Mouse (Mus musculus) spleen, embryonic (tissue): ENCODE results near the gene Spata13.

Experiments
- CTCF ChIA-PET: fragments of 350-600 bp; sonication (Branson Sonifier 250); formaldehyde crosslinking; loops from one replicate; lab custom pipeline; 2022; lab: Charles Lee

Gene Spata13

DNA sequence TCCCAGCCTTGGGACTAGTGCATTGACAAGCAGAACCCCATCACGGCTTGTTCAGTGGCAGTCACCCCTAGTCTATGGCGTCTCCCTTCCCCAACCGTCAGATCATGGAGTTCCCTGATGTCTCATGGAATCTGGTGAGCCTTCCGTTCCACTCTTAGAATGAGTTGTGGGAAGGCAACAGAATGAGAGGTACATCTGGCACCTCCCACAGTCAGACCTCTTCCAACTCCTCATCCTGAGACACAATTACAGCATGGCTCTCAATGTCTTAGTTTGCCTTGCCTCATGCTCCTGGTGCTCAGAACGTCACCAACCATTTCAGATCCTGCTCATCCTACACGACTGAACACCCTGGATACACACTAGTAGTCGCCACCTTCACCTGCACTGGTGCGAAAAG, 142.7 kb downstream of the Spata13 start:
- CTCF ChIA-PET, result no interaction called here

DNA sequence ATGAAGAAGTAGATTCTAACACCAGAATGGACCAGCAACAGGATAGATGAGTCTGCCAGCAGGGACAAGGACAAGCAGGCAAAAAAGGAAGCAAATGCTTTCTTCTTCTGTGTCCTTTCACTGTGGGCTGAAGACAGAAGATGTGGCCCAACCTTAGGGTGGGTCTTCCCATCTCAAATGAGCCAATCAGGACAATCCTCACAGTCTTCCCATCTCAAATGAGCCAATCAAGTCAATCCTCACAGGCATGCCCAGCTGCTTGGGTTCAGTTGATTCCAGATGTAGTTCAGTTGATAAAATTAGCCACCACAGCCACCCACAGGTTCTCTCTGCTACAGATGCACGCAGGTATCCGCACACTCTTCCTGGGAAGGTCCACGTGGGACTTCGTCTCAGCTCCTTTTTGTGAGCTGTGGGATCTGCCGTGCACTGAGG, 143.7 kb downstream of the Spata13 start:
- CTCF ChIA-PET, result interaction anchor here (0.6 kb wide), 1 partner anchor 325 kb away, joined by 3 read pairs; no protein-coding TSS in a partner anchor

GRCm38 (mm10) chr14:60779198-60779597, 145.4 kb downstream of the Spata13 start:
- CTCF ChIA-PET, result no interaction called here

DNA sequence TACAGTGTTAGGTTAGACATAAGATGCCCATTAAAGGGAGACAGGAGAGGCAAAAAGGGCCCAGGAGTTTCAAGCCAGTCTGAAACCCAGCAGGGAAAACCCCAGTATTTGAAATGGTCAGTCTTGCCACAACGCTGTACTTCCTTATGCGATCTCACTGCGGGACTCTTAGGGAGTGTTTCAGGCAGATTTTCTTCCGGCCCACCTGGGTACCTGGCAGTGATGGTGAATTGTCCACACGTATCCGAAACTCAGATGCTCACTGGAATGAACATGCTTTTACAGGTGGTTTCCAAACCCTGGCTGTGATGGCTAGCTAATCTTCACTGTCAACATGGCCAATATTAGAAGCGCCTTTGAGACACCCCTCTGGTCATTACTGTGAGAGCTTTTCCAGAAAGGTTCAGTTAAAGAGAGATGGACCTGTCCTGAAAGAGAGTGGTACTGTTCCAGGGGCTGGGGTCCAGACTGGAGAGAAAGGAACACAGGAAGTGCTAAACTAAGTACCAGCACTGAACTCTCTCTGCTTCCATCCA, 148.4 kb downstream of the Spata13 start:
- CTCF ChIA-PET, result interaction anchor here (0.6 kb wide), 1 partner anchor 271 kb away, joined by 5 read pairs; no protein-coding TSS in a partner anchor

GRCm38 (mm10) chr14:60783196-60783595, 149.4 kb downstream of the Spata13 start:
- CTCF ChIA-PET, result interaction anchor here (0.6 to 0.7 kb wide), 2 partner anchors 35 to 270 kb away, joined by 4 to 6 read pairs; no protein-coding TSS in a partner anchor

DNA sequence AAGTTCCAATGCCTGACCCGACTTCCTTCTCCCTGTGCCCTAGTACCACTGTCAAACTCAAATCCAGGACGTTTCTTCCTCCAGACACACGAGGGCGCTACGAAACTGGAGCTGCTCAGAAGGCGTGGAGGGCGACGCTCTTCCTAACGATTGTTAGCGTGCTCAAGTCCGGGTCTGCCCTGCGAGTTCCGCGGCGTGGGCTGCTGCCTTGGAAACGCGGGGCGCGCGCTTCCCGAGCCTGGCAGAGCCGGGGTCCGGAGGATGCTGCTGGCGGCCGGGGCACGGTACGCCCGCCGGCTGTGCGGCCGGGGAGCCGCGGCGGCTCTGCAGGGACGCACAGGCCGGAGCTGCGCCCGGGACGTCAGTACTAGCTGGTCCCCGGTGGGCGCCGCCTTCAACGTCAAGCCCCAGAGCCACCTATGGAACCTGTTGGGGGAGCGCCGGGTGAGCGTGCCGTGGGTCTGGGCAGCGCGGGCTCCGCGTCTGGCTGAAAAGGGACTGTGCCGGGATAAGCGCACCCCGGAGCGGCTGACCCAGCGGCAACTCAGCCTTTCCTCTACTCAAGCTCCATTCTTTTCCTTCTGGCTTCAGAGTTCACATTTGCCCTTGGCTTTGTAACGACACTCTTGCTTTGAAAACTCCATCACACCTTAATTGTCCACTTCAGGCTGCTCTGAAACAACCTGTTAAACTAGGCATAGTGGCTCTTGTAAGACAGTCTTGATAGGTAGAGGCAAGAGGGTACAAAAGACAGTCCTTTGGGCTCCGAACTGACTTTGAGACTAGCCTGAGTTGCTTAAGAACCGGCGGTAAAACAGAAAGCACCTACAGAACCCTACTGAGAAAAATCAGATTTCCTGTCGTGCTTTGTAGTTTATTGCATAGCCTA, 150.9 kb downstream of the Spata13 start, which contains the start of gene Mipep:
TSS of gene Mipep (plus strand) at position 147 of the 889 bp plus-strand sequence.
- CTCF ChIA-PET, result interaction anchor here (0.6 kb wide), 1 partner anchor 40 kb away, joined by 3 read pairs; no protein-coding TSS in a partner anchor

DNA sequence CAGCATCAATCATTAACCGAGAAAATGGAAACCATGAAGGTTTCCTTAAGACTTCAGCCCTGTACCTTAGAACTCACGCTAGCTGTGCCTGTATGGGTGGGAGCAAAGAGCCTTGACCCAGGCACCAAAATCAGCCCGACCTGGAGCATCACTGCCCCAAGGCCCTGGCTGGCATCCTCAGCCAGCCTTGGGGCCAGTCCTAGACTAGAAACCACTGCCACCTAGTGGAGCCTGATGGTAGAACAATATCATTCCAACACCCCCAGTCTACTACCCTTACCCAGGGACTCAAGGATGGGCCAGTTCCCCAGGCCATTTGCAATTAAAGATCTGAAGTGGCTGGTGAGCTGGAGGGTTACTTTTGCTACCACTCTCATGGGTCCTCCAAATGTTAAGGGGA, 156.3 kb downstream of the Spata13 start:
- CTCF ChIA-PET, result no interaction called here

DNA sequence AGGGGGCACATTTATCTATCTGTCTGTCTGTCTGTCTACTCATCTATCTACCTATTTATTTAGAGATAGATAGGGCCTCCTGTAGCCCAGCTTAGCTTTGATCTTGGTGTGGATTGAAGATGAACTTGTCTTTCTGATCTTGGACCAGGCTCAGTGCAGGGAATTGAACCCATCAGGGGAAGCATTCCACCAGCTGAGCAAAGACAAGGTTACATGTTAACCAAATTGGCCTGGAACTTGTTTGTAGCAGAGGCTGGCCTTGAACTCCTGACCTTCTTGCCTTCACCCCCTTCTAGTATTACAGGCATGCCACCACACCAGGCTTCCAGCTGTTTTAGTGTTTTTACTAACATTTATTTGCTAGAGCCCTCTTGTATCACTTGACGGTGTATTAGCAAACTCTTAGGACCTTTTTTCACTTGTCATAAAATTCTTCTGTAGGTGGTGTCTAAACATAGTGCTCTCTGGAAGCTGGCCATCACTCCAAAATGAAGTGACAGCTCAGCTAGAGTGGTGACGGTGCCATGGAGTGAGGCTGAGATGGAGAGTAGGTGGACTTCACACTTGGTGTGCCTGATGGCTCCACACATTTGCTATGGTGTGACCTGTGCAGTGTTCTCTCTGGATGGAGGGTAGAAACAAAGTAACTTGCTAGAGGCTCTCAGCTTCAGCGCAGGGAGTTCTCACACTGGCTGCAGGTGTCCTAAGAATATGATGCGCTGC, 163.0 kb downstream of the Spata13 start:
- CTCF ChIA-PET, result no interaction called here

DNA sequence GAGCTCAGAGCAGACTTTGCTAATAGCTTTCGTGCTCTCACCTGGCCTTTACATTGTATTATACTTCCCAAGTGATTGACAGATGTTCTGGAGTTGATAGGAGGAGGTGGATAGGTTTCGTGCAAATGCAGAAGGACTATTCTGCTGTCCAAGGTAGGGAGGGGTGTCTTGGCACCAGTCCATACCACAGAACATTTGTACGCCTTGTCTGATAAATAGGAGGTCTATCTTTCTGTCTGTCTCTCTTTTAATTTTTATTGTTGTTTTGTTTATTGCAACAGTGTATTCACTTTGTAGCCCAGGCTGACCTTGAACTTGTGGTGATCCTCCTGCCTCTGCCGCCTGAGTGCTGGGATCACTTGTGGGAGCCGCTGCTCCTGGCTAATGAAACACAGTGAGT, 163.8 kb downstream of the Spata13 start:
- CTCF ChIA-PET, result no interaction called here

DNA sequence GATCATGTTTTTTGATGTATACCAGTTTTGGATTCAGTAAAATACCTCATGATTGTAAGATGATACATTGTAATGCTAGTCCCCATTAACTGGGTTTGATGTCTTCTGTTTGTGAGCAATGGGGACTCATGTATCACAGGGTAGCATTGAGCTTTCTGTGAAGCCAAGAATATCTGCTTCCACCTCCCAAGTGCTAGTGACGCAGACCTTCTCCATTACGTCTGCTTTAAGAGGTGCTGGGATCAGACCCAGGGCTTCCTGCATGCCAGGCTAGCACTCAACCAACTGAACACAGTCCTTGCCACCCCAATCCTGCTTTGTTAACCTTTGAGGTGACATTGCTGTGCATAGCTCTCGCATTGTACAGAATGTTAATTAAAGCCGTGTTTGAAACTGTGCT, 164.9 kb downstream of the Spata13 start:
- CTCF ChIA-PET, result no interaction called here

- CTCF ChIA-PET, result interaction anchor here (0.7 to 0.8 kb wide), 5 partner anchors 53 to 1830 kb away, joined by 3 to 8 read pairs (median 3); no protein-coding TSS in a partner anchor
These were observed 166.2 kb downstream of the Spata13 start for GRCm38 (mm10) chr14:60799762-60800728.

DNA sequence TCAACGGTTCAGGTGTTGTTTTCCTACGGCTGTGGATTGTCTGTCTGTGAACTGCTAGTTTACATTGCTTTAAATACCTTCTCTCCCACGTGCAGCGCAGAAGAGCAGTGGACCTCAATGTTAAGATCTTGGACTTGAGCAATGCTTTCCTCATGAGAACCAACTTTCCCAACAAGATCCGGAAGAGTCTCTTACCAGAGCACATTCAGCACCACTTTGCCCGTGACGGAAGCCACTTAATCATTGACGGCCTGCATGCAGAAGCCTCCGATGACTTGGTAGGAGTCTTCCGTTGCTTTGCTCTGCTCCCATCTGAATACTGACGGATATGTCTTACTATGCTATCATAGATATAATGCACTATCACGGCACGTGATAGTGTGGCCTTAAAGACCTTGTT, 168.2 kb downstream of the Spata13 start:
- CTCF ChIA-PET, result no interaction called here

GRCm38 (mm10) chr14:60804978-60805377, 171.2 kb downstream of the Spata13 start:
- CTCF ChIA-PET, result interaction anchor here (0.5 kb wide), 1 partner anchor 43 kb away, joined by 3 read pairs; no protein-coding TSS in a partner anchor

DNA sequence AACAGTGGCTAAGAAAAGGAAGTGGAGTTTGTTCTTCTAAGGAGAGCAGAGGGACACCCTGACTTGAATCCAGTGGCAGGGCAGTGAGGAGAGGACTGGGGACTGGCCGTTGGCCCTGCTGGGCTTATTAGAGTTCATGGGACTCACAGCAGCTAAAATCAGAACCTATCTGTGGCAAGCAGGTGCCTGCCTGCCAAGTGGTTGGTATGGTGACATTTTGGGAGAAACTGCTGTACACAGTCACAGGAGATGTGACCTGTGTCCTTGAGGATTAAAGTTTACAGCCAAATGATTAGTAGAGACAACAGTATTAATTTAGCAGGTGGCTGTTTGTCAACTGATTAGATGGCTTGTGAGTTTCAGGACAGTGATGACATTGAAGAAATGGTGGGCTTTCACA, 172.1 kb downstream of the Spata13 start:
- CTCF ChIA-PET, result no interaction called here

DNA sequence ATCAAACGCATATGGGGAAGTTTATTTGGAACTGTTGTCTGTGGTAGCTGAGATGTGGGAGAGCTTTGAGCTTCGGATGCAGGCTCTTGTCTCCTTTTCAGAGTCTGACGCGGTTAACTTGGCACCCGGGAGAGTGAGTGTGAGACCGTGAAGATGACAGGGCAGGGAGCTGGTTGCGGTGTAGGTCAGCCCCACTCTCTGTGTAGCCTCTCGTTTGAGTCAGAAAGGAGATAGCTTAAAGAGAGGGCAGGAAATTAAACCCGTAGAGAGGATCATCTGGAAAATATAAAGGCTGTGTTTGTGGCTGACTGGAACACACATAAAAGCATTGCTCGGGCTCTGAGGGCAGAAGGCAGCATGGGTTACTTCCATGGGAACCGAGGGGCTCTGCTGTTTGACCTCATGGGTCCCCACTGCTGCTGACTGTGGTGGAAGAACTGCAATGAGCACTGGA, 173.1 kb downstream of the Spata13 start:
- CTCF ChIA-PET, result no interaction called here

- CTCF ChIA-PET, result no interaction called here
These were observed 176.1 kb downstream of the Spata13 start for GRCm38 (mm10) chr14:60809881-60810280.

DNA sequence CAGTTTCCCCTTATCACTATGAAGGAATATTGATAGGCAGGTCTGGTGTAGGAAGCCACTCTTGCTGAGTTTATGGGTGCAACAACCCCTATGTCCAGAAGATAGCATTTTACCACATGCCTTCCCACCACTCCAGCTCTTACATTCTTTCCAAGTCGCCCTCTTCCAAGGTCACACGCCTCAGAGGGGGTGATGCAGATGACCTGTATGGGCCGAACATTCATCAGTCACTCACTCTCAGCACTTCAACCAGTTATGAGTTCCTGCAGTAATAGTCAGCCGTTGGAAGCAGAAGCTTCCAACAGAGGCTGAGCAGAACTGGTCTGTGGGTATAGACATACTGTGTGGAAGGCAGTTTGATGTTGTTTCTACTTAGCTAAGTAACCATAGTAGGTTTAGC, 177.7 kb downstream of the Spata13 start:
- CTCF ChIA-PET, result no interaction called here
